Comparison of ENCODE assay signal across 11 mouse cellular contexts in the genomic region with DNA sequence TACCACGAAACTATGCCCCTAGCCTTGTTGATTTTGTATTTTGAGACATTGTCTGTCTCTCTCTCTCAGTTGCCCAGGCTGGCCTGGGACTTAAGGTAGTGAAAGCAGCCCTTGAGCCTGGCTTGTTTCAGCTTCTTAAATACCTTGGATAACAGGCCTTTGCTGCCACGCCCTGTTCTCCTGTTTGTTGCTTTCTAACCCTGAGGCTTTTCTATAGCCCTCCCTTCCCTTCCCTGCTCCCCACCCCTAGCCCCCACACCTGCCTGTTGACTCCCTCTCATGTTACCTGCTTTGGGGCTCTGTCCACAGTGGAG. TPM values are rescaled to one million over a fixed set of nuclear protein-coding genes. Genes with fewer than 3 reads are reported as not detected.
DNase-seq lines count a peak whose midpoint lies in the region; ATAC-seq and TF ChIP-seq lines count a peak whose summit lies in the region.
"Had no signal": no experiment of that assay in that cellular context is flagged by ENCODE, and none has a peak within 500 bp of the region (broad histone marks: within the 10 kb centered on the region; RNA-seq: fewer than 3 reads in every experiment).

No protein-coding gene starts in this region.

- TF ChIP-seq RAD21 in MEL (IDR thresholded peaks at IDR 0.05; ENCODE audit: low read depth, low read length) = no peak

- H3K9ac ChIP-seq in heart, postnatal 0 days (replicated peaks; ENCODE audit: low read depth, low read length) = no peak overlapping the region
- H3K9ac ChIP-seq in MEL (ENCODE audit: control insufficient read depth, low read depth, low read length, poor library complexity, severe bottlenecking) = peak overlapping the region; percentile 70
- H3K9ac ChIP-seq in limb, embryonic 13.5 days = peak overlapping the region; percentile 43; the same call in 1 of the 2 replicates

- TF ChIP-seq POLR2A in MEL (IDR thresholded peaks at IDR 0.05; ENCODE audit: control insufficient read depth in 1 of 2, insufficient read depth in 1 of 2, low read depth in 1 of 2, low read length in 2 of 2, poor library complexity in 1 of 2) = no peak

- no peaks in the 10 kb centered on the region for H3K4me1 ChIP-seq in heart, postnatal 0 days (ENCODE audit: control insufficient read depth, insufficient read depth)
- peaks cover 11 to 26% of the 10 kb centered on the region in 2 experiments for H3K4me1 ChIP-seq in MEL (ENCODE audit: control insufficient read depth in 1 of 2, insufficient read depth in 2 of 2, low read length in 2 of 2)
- H3K4me1 ChIP-seq in limb, embryonic 13.5 days = peaks cover 11% of the 10 kb centered on the region

- no peak for DNase-seq in heart, postnatal 0 days (ENCODE audit: low spot score)
- DNase-seq in heart, postnatal 10 days = no peak
- peak; percentile 36 for DNase-seq in lung, postnatal 25 days (ENCODE audit: low spot score)
- no peak for DNase-seq in lung, postnatal 10 days
- DNase-seq in MEL (ENCODE audit: low read depth, low spot score) = peak; percentile 74
- no peak for DNase-seq in layer of hippocampus, adult 11-12 months (ENCODE audit: low spot score)
- DNase-seq in left cerebral cortex, postnatal 14 days (ENCODE audit: low spot score in 2 of 2) = no peak
- DNase-seq: cerebellum, adult 9-11 months had no signal

- peaks cover 54% of the 10 kb centered on the region for H3K36me3 ChIP-seq in heart, postnatal 0 days (replicated peaks; ENCODE audit: control insufficient read depth, insufficient read depth, low read length)
- peaks cover 0 to 21% of the 10 kb centered on the region in 2 experiments; a peak in 3 of 4 replicates for H3K36me3 ChIP-seq in MEL (ENCODE audit: control insufficient read depth in 1 of 2, insufficient read depth in 2 of 2, low read length in 2 of 2)
- peaks cover 66% of the 10 kb centered on the region for H3K36me3 ChIP-seq in limb, embryonic 13.5 days

- intact Hi-C loops in heart, postnatal 10 days (cut with DNase I) = no loop called here
- intact Hi-C loops in left cerebral cortex, postnatal 14 days (cut with DNase I) = loop anchor here (10.0 kb wide), 1 partner anchor 119 kb away; a partner anchor contains a TSS

- TF ChIP-seq EP300 in heart, postnatal 0 days (IDR thresholded peaks at IDR 0.05; ENCODE audit: low read depth) = no peak
- no peak for TF ChIP-seq EP300 in MEL (IDR thresholded peaks at IDR 0.05; ENCODE audit: low read depth in 1 of 2, low read length in 2 of 2)

- no peak for TF ChIP-seq CTCF in heart, postnatal 0 days (IDR thresholded peaks at IDR 0.05; ENCODE audit: low read depth)
- no peak for TF ChIP-seq CTCF in MEL (IDR thresholded peaks at IDR 0.05 in 2 of 3, conservative IDR thresholded peaks at IDR 0.05 in 1 of 3; ENCODE audit: control insufficient read depth in 1 of 3, insufficient read depth in 1 of 3, low read depth in 2 of 3, low read length in 3 of 3, poor library complexity in 1 of 3, severe bottlenecking in 1 of 3)

- no peak overlapping the region for H3K4me3 ChIP-seq in heart, postnatal 0 days (ENCODE audit: low read depth, low read length)
- H3K4me3 ChIP-seq in MEL (ENCODE audit: control insufficient read depth in 1 of 2, insufficient read depth in 1 of 2, low read depth in 2 of 2, low read length in 2 of 2) = peak overlapping the region; percentile 51 to 53
- H3K4me3 ChIP-seq in limb, embryonic 13.5 days = no peak overlapping the region
- H3K4me3 ChIP-seq: erythroblast, embryonic 14.5 days had no signal

- 79% methylated on average over 2 of the region's 2 CpGs for WGBS in heart, postnatal 0 days
- 64% methylated on average over 2 of the region's 2 CpGs for WGBS in limb, embryonic 13.5 days

- no peaks in the 10 kb centered on the region for H3K27me3 ChIP-seq in heart, postnatal 0 days (ENCODE audit: control insufficient read depth, insufficient read depth, low read length)
- H3K27me3 ChIP-seq in MEL (ENCODE audit: control insufficient read depth in 1 of 2, insufficient read depth in 2 of 2, low read length in 2 of 2) = no peaks in the 10 kb centered on the region
- no peaks in the 10 kb centered on the region for H3K27me3 ChIP-seq in limb, embryonic 13.5 days

- H3K79me2 ChIP-seq in MEL (ENCODE audit: control insufficient read depth, insufficient read depth, low read length, poor library complexity) = peaks cover 15% of the 10 kb centered on the region

- H3K4me2 ChIP-seq in heart, postnatal 0 days (ENCODE audit: low read depth, low read length) = no peak overlapping the region
- H3K4me2 ChIP-seq in limb, embryonic 13.5 days (replicated peaks) = no peak overlapping the region

- peak overlapping the region; percentile 46; the same call in 1 of the 2 replicates for H3K27ac ChIP-seq in heart, postnatal 0 days (ENCODE audit: low read depth)
- peak overlapping the region; percentile 86 for H3K27ac ChIP-seq in MEL (ENCODE audit: control insufficient read depth, low read depth, low read length)
- H3K27ac ChIP-seq in limb, embryonic 13.5 days = peak overlapping the region; percentile 63; the same call in 1 of the 2 replicates

- ATAC-seq in heart, postnatal 0 days (ENCODE audit: insufficient read depth, low read depth) = no peak
- ATAC-seq in limb, embryonic 13.5 days (ENCODE audit: low FRiP score, low read depth) = no peak
- ATAC-seq: intestine, embryonic 16.5 days had no signal

- no peaks in the 10 kb centered on the region for H3K9me3 ChIP-seq in heart, postnatal 0 days (replicated peaks; ENCODE audit: control insufficient read depth, low read length)
- H3K9me3 ChIP-seq in MEL (replicated peaks; ENCODE audit: insufficient read depth, low read length) = no peaks in the 10 kb centered on the region
- H3K9me3 ChIP-seq in limb, embryonic 13.5 days = no peaks in the 10 kb centered on the region

TF ChIP-seq in MEL, 35 proteins besides CTCF, POLR2A, EP300 and RAD21 (continues in another document):
- no peak for TF ChIP-seq BHLHE40 (IDR thresholded peaks at IDR 0.05; ENCODE audit: borderline replicate concordance, low read depth, low read length)
- TF ChIP-seq POLR2AphosphoS2 (IDR thresholded peaks at IDR 0.05; ENCODE audit: low read length) = no peak
- no peak for TF ChIP-seq NELFE (IDR thresholded peaks at IDR 0.05; ENCODE audit: low read depth, low read length)
- TF ChIP-seq TCF12 (IDR thresholded peaks at IDR 0.05; ENCODE audit: low read depth, low read length) = no peak
- no peak for TF ChIP-seq ZMIZ1 (IDR thresholded peaks at IDR 0.05; ENCODE audit: low read depth, low read length)
- no peak for TF ChIP-seq UBTF (IDR thresholded peaks at IDR 0.05; ENCODE audit: borderline replicate concordance, insufficient read depth, low read depth, low read length)
- no peak for TF ChIP-seq ZC3H11A (IDR thresholded peaks at IDR 0.05; ENCODE audit: low read depth, low read length)
- TF ChIP-seq ZNF384 (IDR thresholded peaks at IDR 0.05; ENCODE audit: low read depth, low read length) = no peak
- TF ChIP-seq KAT2A (conservative IDR thresholded peaks at IDR 0.05; ENCODE audit: low read depth, low read length) = no peak
- no peak for TF ChIP-seq USF1 (IDR thresholded peaks at IDR 0.05; ENCODE audit: low read depth, low read length)
- no peak for TF ChIP-seq MAZ (IDR thresholded peaks at IDR 0.05; ENCODE audit: low read depth, low read length)
- TF ChIP-seq NRF1 (IDR thresholded peaks at IDR 0.05; ENCODE audit: insufficient read depth, low read depth, low read length, poor library complexity, severe bottlenecking) = no peak
- TF ChIP-seq MYB (IDR thresholded peaks at IDR 0.05; ENCODE audit: low read depth, low read length) = no peak

RNA-seq across cellular contexts. Expression of a gene that starts 14.3 kb away (rescaled TPM):
- 34.7 and 37.3 TPM in 2 replicates for total RNA-seq in heart, postnatal 0 days (2014; rRNA removed; ENCODE audit: low replicate concordance)
- polyA plus RNA-seq in heart, postnatal 0 days (2015; fragmentation: Nextera tagmentation; extraction: Ambion mirVana) = 53.6 and 58.4 TPM in 2 replicates
- 10 to 100 TPM; 41.3 to 51.0 TPM for total RNA-seq in heart, postnatal 10 days (2021)
- total RNA-seq in MEL (2012; rRNA removed) = 210 and 235 TPM in 2 replicates
- 100 to 1,000 TPM in 1 of 2 experiments, 10 to 100 TPM in 1; 67.4 to 519 TPM for polyA plus RNA-seq in MEL (2012; ENCODE audit: insufficient read depth in 1 of 2, insufficient read length in 2 of 2, low read depth in 1 of 2, low replicate concordance in 2 of 2, missing spikeins in 1 of 2)
- polyA plus RNA-seq in limb, embryonic 13.5 days (2015; fragmentation: Nextera tagmentation; extraction: Ambion mirVana) = 257 and 268 TPM in 2 replicates
- total RNA-seq in left cerebral cortex, postnatal 14 days (2021) = 10 to 100 TPM; 69.8 to 78.8 TPM

RNA-seq across cellular contexts. Expression of a gene that starts 32.8 kb away (rescaled TPM):
- total RNA-seq in heart, postnatal 0 days (2014; rRNA removed; ENCODE audit: low replicate concordance) = 44.0 and 84.8 TPM in 2 replicates
- polyA plus RNA-seq in heart, postnatal 0 days (2015; fragmentation: Nextera tagmentation; extraction: Ambion mirVana) = 45.0 and 46.5 TPM in 2 replicates
- total RNA-seq in heart, postnatal 10 days (2021) = 10 to 100 TPM; 86.7 to 95.4 TPM
- total RNA-seq in MEL (2012; rRNA removed) = 27.3 and 30.7 TPM in 2 replicates
- polyA plus RNA-seq in MEL (2012; ENCODE audit: insufficient read depth in 1 of 2, insufficient read length in 2 of 2, low read depth in 1 of 2, low replicate concordance in 2 of 2, missing spikeins in 1 of 2) = 100 to 1,000 TPM in 1 of 2 experiments, not detected in 1; 121 TPM
- 118 and 131 TPM in 2 replicates for polyA plus RNA-seq in limb, embryonic 13.5 days (2015; fragmentation: Nextera tagmentation; extraction: Ambion mirVana)
- 10 to 100 TPM; 56.2 to 56.5 TPM for total RNA-seq in left cerebral cortex, postnatal 14 days (2021)

RNA-seq across cellular contexts. Expression of a gene that starts 41.2 kb away (rescaled TPM):
- 0.46 and 0.57 TPM in 2 replicates for total RNA-seq in heart, postnatal 0 days (2014; rRNA removed; ENCODE audit: low replicate concordance)
- polyA plus RNA-seq in heart, postnatal 0 days (2015; fragmentation: Nextera tagmentation; extraction: Ambion mirVana) = 0.15 TPM in 1 of 2 replicates, not detected in the other
- not detected for total RNA-seq in heart, postnatal 10 days (2021)
- total RNA-seq in MEL (2012; rRNA removed) = 0.52 and 0.73 TPM in 2 replicates
- 1 to 10 TPM in 1 of 2 experiments, not detected in 1; 1.0 TPM for polyA plus RNA-seq in MEL (2012; ENCODE audit: insufficient read depth in 1 of 2, insufficient read length in 2 of 2, low read depth in 1 of 2, low replicate concordance in 2 of 2, missing spikeins in 1 of 2)
- 10.5 and 11.7 TPM in 2 replicates for polyA plus RNA-seq in limb, embryonic 13.5 days (2015; fragmentation: Nextera tagmentation; extraction: Ambion mirVana)
- total RNA-seq in left cerebral cortex, postnatal 14 days (2021) = 1 to 10 TPM in 1 of 2 experiments, under 1 TPM in 1; 0.13 to 2.3 TPM
- polyA plus RNA-seq: erythroblast, embryonic 14.5 days had no signal

RNA-seq across cellular contexts. Expression of a gene that starts 58.3 kb away (rescaled TPM):
- 34.3 and 39.7 TPM in 2 replicates for total RNA-seq in heart, postnatal 0 days (2014; rRNA removed; ENCODE audit: low replicate concordance)
- 15.5 and 15.6 TPM in 2 replicates for polyA plus RNA-seq in heart, postnatal 0 days (2015; fragmentation: Nextera tagmentation; extraction: Ambion mirVana)
- 10 to 100 TPM; 10.6 to 11.5 TPM for total RNA-seq in heart, postnatal 10 days (2021)
- 173 and 199 TPM in 2 replicates for total RNA-seq in MEL (2012; rRNA removed)
- 100 to 1,000 TPM in 1 of 2 experiments, not detected in 1; 244 TPM for polyA plus RNA-seq in MEL (2012; ENCODE audit: insufficient read depth in 1 of 2, insufficient read length in 2 of 2, low read depth in 1 of 2, low replicate concordance in 2 of 2, missing spikeins in 1 of 2)
- 49.5 and 52.2 TPM in 2 replicates for polyA plus RNA-seq in limb, embryonic 13.5 days (2015; fragmentation: Nextera tagmentation; extraction: Ambion mirVana)
- 10 to 100 TPM; 24.3 to 26.2 TPM for total RNA-seq in left cerebral cortex, postnatal 14 days (2021)

Comparison
In these comparisons a context has a peak if more than half of its experiments do, and no peak if none do; other contexts are left out.
1. DNase-seq: peak in lung, postnatal 25 days (single experiment) and MEL (single experiment); none in heart, postnatal 0 days (single experiment), heart, postnatal 10 days (0 of 2), lung, postnatal 10 days (single experiment), layer of hippocampus, adult 11-12 months (single experiment) and left cerebral cortex, postnatal 14 days (0 of 2).
2. H3K4me3 ChIP-seq: peak in MEL (2 of 2); none in heart, postnatal 0 days (single experiment) and limb, embryonic 13.5 days (single experiment).
3. Peak in every context shown above with its lines, with median percentiles within 50 percentile points of each other: H3K27ac ChIP-seq.